Mouse (Mus musculus): ENCODE results near the gene Rad18. TPM values are rescaled to one million over a fixed set of nuclear protein-coding genes. Genes with fewer than 3 reads are reported as not detected.
"Not testable (repeated sequence)": the region's sequence is repeated elsewhere in the genome, so short reads cannot be mapped to it uniquely, and the experiment has no call there.

The Rad18 gene
- total RNA-seq (2022): 1 to 10 TPM; 1.6 to 2.4 (median 1.8) TPM

DNA sequence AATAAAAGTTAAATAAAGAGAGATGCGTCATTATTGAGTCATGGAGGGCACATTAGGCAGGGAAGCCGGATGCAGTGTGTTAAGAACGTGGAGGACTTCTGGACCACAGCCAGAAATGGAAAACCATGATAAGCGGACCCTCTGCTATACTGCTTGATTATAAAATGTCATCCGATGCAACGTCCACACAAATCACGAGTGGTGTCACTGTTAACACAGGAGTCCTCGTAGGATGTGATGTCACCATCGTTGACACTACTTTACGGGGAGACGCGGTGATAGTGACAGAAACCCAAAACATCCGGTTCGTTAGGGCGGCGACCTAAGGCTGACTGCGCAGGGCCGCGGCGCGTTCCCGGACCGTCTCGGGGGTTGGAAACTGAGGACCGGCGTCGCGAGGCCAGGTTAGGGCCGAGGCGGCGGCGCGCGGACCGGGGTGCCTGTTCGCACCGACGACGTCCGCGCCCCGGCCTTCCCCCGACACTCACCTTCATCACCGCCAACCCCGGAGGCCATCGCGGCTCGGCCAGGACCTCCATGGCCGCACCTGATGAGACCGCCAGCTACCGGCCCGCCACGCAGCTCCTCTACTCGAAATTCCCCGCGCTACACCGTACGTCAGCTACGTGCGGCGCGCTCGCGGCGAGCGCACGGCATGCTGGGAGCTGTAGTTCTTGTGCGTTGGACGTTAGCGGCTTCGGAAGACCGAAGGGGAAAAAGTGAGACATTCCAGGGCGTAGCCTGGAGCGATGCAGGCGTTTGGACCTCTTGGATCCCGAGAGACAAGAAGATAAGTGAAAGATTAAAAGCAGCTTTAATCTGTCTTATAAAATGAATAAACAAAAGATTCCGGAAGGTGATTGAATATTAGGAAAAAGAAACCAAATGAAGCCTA, at the start of gene Rad18:
Gene Rad18, minus strand, starts transcription at position 631 of the 895 bp plus-strand sequence.
- DNase-seq (ENCODE audit: low spot score): peak; percentile 81

DNA sequence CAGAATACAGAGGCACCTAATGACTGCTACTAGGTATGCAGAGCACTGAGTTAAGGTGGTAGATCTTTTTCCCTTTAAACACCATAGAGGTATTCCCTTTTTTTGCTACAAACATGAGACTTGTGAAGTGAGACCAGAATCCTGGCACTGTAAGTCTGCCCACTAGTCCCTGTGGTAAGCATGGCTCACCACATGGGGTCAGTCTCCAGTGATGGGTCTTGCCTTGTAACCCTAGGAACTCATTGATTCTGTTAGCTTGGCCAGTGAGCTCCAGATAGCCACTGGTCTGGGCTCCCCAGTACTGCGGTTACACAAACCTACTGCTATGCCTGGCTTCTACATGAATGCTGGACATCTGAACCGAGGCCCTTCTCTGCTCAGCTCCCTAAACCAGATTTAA, 45.8 kb upstream of the Rad18 start:
- DNase-seq (ENCODE audit: low spot score): no peak

DNA sequence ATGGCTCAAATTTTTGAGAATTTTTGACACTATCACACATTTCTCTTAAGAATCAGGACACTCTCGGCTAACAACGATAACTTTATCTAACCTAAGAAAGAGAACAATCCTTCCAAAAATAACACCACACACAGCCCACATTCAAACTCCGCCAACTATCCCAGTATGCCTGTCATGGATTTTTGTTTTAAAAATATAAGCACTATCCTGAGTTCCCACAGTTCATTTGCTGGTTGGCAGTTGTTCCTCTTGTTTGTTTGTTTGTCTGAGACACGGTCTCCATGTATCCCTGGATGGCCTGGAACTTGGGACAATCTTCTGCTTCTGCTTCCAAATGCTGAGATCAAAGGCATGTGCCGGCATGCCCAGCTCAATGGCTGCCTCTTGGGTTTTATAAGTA, 45.3 kb upstream of the Rad18 start:
- DNase-seq (ENCODE audit: low spot score): no peak

DNA sequence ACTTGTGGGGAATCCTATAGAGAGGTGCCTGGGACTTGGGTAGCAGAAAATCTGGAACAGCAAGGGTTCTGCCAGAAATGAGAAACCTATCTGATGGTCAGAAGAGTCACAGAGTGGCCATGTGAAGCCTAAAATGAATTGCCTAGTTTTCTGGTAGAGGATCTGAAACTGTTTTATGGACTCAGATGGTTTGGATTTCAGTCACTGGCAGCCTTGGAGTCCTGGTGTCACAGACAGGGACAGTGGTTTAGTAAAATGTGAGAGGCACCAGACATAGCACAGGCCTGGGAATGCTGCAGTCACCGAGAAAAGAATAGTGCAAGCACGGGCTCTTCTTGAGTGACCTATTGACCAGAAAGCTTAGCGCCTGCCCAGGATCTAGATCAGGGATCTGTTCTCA, 43.1 kb upstream of the Rad18 start:
- no peak for DNase-seq (ENCODE audit: low spot score)

DNA sequence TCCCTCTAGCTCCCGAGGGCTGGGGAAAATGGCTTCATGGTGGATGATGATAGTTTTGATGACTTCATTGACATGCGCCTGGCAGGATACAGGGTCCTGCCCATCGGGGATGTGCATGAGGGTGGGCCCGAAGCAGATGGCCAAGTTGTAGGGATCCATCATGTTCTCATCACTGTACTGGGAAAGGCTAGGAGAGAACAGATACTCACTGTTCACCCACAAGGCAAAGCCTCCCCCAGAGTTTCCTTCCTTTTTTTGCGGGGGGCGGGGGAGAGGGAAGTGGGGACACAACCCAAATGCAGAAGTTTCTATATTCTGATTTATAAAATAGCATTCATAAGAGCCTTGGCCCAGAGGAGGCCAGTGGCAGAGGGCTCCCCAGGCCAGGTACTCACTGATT, 42.4 kb upstream of the Rad18 start:
- DNase-seq (ENCODE audit: low spot score): peak; percentile 26

DNA sequence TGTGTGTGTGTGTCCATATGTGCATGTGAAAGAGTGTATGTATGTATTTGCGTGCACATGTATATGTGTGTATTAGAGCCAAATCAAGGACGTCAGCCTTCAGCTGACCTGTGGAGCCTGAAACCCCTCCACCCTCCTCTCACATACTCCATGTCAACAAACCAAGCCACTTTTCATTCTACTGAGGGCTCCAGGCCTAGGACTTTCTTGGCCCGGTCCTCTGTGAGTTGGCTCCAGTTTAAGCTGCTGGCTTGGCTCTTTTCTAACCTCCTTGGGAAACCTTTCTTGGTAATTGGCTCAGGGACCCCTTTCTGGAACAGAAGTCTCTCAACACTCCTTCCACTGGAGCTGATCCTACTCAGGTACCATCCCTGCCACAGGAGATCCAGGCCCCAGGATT, 40.0 kb upstream of the Rad18 start:
- DNase-seq (ENCODE audit: low spot score): no peak

DNA sequence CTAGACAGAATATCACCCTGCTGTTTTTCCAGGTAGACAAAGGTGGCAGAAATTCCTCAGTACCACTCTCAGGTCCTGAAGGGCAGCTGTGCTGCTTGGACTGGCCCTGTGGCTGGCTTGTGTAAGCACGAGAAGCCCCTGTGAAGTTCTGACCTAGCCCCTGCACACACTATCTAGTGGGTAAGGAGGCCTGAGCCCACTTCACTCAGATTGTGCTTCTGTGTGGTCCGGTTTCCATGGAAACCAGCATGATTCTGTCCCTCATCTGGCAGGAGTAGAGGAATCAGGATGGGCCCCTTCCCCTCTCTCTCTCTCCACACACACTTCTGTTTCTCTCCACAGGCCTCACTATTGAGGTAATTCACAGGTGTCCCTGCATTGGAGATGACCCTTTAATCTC, 38.6 kb upstream of the Rad18 start:
- DNase-seq (ENCODE audit: low spot score): no peak

DNA sequence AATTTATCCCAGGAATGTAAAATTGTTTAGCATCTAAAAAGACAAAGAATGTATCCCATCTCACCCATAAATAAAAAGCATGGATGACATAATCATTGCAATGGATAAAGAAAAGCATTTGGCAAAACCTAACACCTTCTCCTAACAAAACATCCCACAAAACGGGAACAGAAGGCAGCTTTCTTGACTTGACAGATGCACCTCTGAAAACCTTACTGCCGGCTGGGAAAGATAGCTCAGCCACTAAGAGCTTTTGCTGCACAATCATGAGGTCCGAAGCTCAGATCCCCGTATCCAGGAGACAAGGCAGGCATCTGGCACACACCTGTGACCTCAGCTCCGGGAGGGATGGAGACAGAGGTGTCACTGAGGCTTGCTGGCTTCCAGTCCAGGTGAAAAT, 37.5 kb upstream of the Rad18 start:
- DNase-seq (ENCODE audit: low spot score): no peak

DNA sequence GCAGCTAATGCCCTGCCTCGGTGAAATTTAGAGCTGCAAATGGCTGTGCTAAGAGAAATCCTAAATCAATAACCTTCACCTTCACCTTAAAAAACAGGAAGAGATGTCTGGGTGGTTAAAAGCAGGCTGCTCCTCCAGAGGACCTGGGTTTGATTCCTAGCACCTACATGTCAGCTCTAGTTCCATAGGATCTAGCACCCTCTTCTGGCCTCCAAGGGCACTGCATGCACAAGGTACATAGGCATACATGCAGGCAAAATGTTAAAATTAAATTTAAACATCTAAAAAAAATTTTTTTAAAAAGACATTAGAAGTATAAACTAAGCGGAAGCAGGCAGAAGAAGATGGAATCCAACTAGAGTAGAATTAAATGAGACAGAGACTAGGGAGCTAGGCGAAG, 35.9 kb upstream of the Rad18 start:
- DNase-seq (ENCODE audit: low spot score): no peak

DNA sequence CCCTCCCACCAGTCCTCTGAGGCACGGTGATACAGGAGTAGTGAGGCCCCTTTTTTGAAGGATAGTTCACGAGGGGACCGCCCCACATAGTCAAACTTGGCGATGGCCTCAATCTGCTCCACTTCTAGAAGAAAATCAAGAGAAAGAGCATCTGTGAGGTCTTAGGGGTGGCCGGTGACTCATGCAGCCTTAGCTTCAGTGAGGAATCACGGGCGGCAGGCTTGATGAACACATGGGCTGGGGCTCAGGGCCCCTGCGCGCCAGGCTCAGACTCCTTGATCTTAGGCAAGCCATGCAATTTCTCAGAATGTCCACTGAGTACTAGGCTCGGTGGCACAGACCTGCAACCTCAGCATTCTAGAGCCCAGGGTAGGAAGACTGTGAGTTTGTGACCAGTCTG, 34.9 kb upstream of the Rad18 start:
- no peak for DNase-seq (ENCODE audit: low spot score)

DNA sequence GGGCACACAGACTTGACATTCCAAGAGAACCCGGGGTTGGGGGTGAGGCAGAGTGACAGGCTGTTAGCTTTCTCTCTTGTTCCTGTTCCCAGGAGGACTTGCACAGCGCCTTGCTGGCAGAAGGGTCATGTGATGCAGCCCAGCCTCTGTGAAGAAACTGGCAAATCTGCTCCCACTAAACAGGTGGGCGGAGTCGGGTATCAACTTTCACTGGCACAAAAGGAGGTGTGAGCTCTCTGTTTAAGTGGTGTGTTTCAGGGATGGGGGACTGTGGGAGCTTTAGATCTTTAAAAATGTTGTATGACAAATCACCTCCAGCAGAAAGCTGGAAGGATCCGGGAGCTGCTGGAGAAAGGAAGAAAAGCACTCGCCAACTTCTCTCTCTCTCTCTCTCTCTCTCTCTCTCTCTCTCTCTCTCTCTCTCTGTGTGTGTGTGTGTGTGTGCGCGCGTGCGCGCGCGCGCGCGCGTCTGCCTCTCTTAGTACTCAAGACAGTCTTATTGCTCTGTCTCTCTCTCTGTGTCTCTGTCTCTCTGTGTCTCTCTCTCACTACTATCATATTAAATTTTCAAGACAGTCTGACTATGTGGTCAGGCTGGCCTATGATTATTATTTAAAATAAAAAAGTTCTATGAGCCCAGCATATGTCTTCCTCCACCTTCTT, 32.4 kb upstream of the Rad18 start:
- DNase-seq (ENCODE audit: low spot score): peak; percentile 21

DNA sequence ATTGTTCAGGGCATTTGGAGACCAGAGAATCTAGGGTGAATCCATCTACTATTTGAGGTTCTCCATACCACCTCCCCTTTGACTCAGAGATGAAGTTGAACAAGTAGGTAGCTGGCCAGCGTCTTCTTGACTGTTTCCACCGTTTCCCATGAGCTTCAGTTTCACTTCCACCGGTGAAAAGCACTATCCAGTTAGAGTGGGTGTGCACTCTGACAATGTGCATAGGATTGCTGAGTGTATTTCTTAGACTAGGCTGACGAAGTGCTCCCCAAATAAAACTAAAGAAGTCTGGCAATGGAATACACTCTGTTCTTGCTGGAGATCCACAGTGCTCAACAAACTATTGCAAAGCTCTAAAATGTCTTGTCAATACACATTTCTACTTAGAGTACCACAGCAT, 29.0 kb upstream of the Rad18 start:
- no peak for DNase-seq (ENCODE audit: low spot score)

DNA sequence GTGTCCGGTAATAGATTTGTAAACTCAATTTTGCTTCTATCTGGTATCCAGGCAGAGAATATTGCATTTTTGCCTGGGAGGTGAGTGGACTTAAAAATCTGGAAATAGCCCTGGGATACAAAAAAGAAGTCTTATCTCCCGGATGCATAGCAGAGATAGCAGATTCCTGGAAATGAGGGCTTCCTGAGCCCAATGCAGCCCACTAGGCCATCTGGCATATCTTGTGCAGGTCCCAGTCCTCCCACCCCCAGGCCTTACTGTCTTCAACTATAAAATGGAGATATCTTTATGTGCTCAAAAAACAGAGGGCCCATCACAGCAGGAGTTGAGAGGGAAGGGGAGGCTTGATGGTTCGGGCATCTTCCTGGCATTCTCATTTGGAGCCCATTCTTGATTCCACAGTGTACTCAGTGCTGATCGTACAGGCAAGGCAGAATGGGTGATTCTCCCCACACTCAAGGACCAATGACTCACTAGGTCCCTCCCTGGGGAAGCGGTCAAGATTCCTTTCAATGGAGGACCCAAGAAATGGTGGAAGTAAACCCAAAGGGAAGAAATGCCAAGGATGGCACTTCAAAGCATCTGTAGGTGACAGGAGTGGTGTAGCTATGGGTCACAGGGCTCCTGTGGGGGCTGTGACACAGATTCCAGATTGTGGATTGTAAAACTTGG, 24.1 kb upstream of the Rad18 start:
- DNase-seq (ENCODE audit: low spot score): no peak

DNA sequence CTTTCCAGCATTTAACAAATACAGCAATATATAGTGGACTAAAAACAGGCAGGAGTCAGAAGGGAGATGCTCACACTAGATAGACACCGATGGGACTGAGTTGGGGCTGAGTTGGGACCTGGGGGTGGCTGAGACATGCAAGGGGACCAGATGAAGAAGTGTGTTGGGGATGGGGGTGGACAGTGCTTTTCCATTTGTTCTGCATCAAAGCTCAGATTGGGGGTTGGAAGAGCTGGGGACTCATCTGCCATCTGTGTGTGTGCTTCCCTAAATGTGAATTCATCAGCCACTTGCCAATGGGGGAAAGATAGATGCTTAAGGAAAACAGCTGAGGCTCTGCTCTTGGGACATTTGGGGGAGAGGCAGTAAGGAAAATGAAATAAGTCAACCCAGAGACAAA, 23.5 kb upstream of the Rad18 start:
- no peak for DNase-seq (ENCODE audit: low spot score)

DNA sequence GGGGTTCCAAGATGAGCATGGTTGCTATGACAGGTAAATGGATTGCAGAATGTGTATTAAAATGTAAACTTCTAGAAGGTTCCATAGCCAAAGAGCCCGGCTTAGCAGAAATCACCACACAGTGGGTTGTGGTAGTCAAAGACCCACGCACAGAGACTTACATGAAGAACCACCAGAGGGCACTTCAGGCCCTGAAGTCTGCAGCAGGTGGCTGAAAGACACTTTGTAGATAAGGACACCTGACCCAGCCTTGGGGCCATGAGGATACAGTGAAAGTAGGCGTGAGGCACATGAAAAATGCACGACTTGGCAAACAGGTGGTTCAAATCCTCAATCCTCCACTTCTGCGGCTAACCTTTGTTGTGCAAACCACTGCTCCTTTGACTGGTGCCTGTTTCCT, 20.7 kb upstream of the Rad18 start:
- DNase-seq (ENCODE audit: low spot score): no peak

DNA sequence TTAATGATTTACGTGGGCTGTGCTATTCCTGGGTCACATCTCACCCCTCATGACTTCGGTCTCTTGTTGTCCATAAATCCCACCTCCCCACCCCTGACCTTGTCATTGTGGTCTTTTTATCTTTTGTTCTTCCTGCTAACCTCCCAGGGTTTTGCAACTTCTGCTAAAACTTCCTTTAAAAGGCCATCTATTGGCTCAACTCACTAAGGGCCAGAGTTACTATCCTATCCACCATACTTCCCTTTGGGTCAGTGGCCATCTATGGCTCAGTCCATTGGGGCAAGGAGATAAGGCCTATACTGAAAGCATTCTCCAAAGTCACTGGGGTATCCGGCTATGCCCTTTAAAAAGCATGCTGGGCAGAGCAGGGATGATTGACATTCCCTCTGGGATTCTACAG, 17.5 kb upstream of the Rad18 start:
- no peak for DNase-seq (ENCODE audit: low spot score)

DNA sequence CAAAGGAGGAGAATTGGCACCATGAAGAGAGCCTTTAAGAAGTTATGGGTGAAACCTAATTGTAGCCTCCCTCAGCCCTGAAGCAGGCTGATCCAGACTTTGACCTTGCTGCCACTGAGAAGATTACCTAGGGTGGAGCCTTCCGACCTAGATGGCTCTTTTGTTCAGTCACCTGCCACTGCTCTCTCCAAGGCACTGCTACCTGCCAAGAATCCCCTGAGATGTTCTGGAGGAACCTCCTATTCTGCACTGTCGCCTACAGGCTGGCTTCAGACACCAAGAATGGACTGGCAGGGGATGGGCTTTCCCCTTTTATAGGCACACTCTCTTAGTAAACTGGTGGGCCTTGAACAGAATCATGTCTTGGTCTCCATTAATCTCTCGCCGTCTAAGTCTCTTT, 5.8 kb upstream of the Rad18 start:
- DNase-seq (ENCODE audit: low spot score): not testable (repeated sequence)

DNA sequence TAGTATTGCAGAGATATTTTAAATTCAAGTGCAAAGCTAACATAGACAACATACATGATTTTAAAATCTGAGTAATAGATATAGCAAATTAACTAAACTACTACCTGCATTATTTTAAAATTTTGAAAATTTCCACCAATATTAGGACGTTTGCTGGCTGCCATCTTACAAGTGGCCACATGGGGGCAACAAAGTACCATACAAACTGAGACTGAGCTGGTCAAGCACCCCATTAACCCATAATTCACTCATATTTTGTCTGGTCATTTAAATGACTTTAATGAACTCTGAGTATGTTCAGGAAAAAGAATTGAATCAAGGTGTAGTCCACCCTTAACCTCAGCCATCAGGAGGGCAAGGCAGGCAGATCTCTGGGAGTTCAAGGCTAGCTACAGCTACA, 3.9 kb upstream of the Rad18 start:
- DNase-seq (ENCODE audit: low spot score): peak; percentile 51

DNA sequence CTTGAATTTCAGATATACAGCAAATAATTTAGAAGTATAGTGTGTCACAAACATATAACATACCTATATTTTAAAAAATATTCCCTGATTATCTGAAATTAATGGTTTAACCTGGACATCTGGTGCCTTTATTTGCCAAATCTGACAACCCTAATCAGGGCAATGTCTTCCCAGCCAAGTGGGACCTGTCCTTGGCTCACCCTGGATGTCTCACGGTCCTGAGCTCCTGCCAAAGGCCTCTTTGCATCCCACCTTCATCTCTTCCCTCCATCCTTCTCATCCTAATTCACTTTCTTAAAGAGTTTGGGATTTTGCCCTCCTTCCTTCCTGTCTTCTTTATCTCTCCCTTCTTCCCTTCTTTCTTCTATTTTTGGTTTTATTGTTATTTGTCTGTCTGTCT, 2.6 kb upstream of the Rad18 start:
- DNase-seq (ENCODE audit: low spot score): no peak

DNA sequence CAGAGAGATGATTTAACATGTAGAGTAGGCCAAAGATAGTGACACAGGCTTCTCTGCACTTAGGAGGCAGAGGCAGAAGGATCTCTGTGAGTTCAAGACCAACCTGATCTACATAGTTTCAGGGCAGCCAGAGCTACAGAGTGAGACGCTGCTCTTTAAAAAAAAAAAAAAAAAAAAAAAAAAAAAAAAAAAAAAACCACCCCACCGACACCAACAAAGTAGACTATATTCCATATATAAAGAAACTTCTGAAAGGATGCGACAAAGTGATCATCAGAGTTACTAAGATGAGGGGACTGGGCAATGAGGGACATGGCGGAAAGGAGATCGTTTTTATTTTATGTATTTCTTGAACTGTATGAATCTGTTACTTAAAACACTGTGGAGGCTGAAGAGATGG, 2.0 kb downstream of the Rad18 start:
- no peak for DNase-seq (ENCODE audit: low spot score)

DNA sequence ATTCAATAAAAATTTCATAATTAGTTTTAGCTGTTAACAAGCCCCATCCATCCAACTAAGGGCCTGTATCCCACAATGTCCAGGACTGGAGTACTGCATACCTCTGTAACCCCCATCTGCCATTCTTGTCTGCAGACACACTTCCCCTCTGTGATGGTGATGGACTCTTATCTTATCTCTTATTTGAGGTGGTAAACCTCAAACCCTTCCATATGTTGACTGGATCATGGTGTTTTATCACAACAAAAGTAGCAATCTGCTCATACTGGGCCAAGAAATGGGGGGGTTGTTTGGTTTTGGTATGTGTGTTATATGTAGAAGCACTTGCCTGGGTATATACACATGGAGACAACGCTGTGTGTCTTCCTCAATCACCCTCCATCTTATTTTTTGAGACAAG, 5.0 kb downstream of the Rad18 start:
- no peak for DNase-seq (ENCODE audit: low spot score)

DNA sequence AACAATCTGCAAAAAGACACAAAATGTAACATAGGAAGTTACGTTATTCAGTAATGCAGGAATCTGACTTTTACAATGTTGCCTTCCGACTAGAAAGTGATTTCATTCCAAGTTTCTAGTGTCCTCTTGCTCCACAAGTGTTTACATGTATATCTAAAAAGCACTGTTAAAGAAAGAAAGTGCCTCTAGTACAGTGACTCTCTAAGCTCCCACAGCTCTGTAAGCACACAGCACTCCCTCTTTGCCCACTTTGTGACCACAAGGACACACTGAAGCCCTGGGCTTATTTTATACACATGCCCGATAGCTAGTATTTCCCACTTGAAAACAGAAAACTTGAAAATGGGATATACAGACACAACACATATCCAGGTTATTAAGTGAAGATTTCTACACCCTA, 8.5 kb downstream of the Rad18 start:
- DNase-seq (ENCODE audit: low spot score): no peak

DNA sequence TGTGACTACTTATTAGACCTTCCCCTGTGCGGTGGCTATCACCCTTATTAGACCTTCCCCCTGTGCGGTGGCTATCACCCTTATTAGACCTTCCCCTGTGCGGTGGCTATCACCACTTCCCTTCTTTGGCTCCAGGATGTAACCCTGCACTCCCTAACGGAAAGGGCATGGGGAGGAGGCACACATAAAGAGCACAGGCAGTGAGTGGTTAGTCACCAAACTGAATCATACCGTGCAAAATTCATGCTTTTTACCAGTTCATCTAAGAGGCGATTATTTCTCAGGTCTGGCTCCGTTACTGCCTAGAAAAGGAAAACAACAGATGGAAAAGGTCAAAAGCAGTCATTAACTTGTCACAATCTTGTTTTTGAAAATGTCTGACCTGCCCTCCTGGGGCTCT, 10.0 kb downstream of the Rad18 start:
- DNase-seq (ENCODE audit: low spot score): no peak

Measured in heart, adult 8-10 months (tissue).